Mouse (Mus musculus): ENCODE results near the gene Cd200r3. TPM values are rescaled to one million over a fixed set of nuclear protein-coding genes. Genes with fewer than 3 reads are reported as not detected.

Cd200r3 gene
- polyA plus RNA-seq, 1 experiment from 2014 or later: not detected

GRCm38 (mm10) chr16:45004443-45004842, 61.0 kb downstream of the Cd200r3 start:
- no peak overlapping the region for H3K4me3 ChIP-seq (ENCODE audit: low read length)
- no peaks in the 10 kb centered on the region for H3K4me1 ChIP-seq (ENCODE audit: control insufficient read depth, insufficient read depth, low read length)
- ATAC-seq (ENCODE audit: low FRiP score, low TSS enrichment): no peak

GRCm38 (mm10) chr16:45005280-45005679, 61.8 kb downstream of the Cd200r3 start:
- no peaks in the 10 kb centered on the region for H3K36me3 ChIP-seq (ENCODE audit: control insufficient read depth, insufficient read depth, low read length)
- WGBS: 70% methylated on average over 3 of the region's 3 CpGs

More at GRCm38 (mm10) chr16:45004443-45004842, 61.0 kb downstream of the Cd200r3 start:
- H3K9ac ChIP-seq (ENCODE audit: low read depth, low read length): no peak overlapping the region
- 77% methylated on average over 3 of the region's 3 CpGs for WGBS
- no peaks in the 10 kb centered on the region for H3K9me3 ChIP-seq (ENCODE audit: control insufficient read depth, low read length)
- no peak overlapping the region for H3K4me2 ChIP-seq (replicated peaks; ENCODE audit: low read depth, low read length)
- no peaks in the 10 kb centered on the region for H3K36me3 ChIP-seq (ENCODE audit: control insufficient read depth, insufficient read depth, low read length)
- no peaks in the 10 kb centered on the region for H3K27me3 ChIP-seq (ENCODE audit: control insufficient read depth, insufficient read depth, low read length)
- H3K27ac ChIP-seq (ENCODE audit: low read depth, low read length): no peak overlapping the region

GRCm38 (mm10) chr16:45006971-45007370, 63.5 kb downstream of the Cd200r3 start:
- Histone ChIP-seq H3K36me3 (ENCODE audit: control insufficient read depth, insufficient read depth, low read length) (no peaks in the 10 kb centered on the region), H3K4me2 (replicated peaks; ENCODE audit: low read depth, low read length) (no peak overlapping the region), H3K27ac (ENCODE audit: low read depth, low read length) (no peak overlapping the region), H3K4me3 (ENCODE audit: low read length) (no peak overlapping the region), H3K9ac (ENCODE audit: low read depth, low read length) (no peak overlapping the region), H3K9me3 (ENCODE audit: control insufficient read depth, low read length) (no peaks in the 10 kb centered on the region), H3K4me1 (ENCODE audit: control insufficient read depth, insufficient read depth, low read length) (no peaks in the 10 kb centered on the region), H3K27me3 (ENCODE audit: control insufficient read depth, insufficient read depth, low read length) (no peaks in the 10 kb centered on the region)
- ATAC-seq (ENCODE audit: low FRiP score, low TSS enrichment): no peak
- WGBS: 31% methylated on average over 2 of the region's 2 CpGs

More at GRCm38 (mm10) chr16:45005280-45005679, 61.8 kb downstream of the Cd200r3 start:
- Histone ChIP-seq H3K9me3 (ENCODE audit: control insufficient read depth, low read length) (no peaks in the 10 kb centered on the region), H3K4me1 (ENCODE audit: control insufficient read depth, insufficient read depth, low read length) (no peaks in the 10 kb centered on the region), H3K9ac (ENCODE audit: low read depth, low read length) (no peak overlapping the region), H3K27me3 (ENCODE audit: control insufficient read depth, insufficient read depth, low read length) (no peaks in the 10 kb centered on the region), H3K4me3 (ENCODE audit: low read length) (no peak overlapping the region), H3K4me2 (replicated peaks; ENCODE audit: low read depth, low read length) (no peak overlapping the region), H3K27ac (ENCODE audit: low read depth, low read length) (no peak overlapping the region)
- no peak for ATAC-seq (ENCODE audit: low FRiP score, low TSS enrichment)

GRCm38 (mm10) chr16:45007807-45008206, 64.3 kb downstream of the Cd200r3 start:
- Histone ChIP-seq H3K27me3 (ENCODE audit: control insufficient read depth, insufficient read depth, low read length) (no peaks in the 10 kb centered on the region), H3K27ac (ENCODE audit: low read depth, low read length) (no peak overlapping the region), H3K4me2 (replicated peaks; ENCODE audit: low read depth, low read length) (no peak overlapping the region), H3K36me3 (ENCODE audit: control insufficient read depth, insufficient read depth, low read length) (no peaks in the 10 kb centered on the region), H3K4me1 (ENCODE audit: control insufficient read depth, insufficient read depth, low read length) (no peaks in the 10 kb centered on the region), H3K9me3 (ENCODE audit: control insufficient read depth, low read length) (no peaks in the 10 kb centered on the region), H3K4me3 (ENCODE audit: low read length) (no peak overlapping the region), H3K9ac (ENCODE audit: low read depth, low read length) (no peak overlapping the region)
- ATAC-seq (ENCODE audit: low FRiP score, low TSS enrichment): no peak
- WGBS: 82% methylated on average over 4 of the region's 4 CpGs

- 80% methylated on average over 5 of the region's 5 CpGs for WGBS
- Histone ChIP-seq H3K4me2 (replicated peaks; ENCODE audit: low read depth, low read length) (no peak overlapping the region), H3K36me3 (ENCODE audit: control insufficient read depth, insufficient read depth, low read length) (no peaks in the 10 kb centered on the region), H3K27me3 (ENCODE audit: control insufficient read depth, insufficient read depth, low read length) (no peaks in the 10 kb centered on the region), H3K27ac (ENCODE audit: low read depth, low read length) (no peak overlapping the region), H3K4me3 (ENCODE audit: low read length) (no peak overlapping the region), H3K9ac (ENCODE audit: low read depth, low read length) (no peak overlapping the region), H3K4me1 (ENCODE audit: control insufficient read depth, insufficient read depth, low read length) (no peaks in the 10 kb centered on the region), H3K9me3 (ENCODE audit: control insufficient read depth, low read length) (no peaks in the 10 kb centered on the region)
- ATAC-seq (ENCODE audit: low FRiP score, low TSS enrichment): no peak
Observed at GRCm38 (mm10) chr16:45009634-45010033, 66.2 kb downstream of the Cd200r3 start.

- 84% methylated on average over 1 of the region's 1 CpGs for WGBS
- Histone ChIP-seq H3K4me1 (ENCODE audit: control insufficient read depth, insufficient read depth, low read length) (no peaks in the 10 kb centered on the region), H3K4me3 (ENCODE audit: low read length) (no peak overlapping the region), H3K27ac (ENCODE audit: low read depth, low read length) (no peak overlapping the region), H3K27me3 (ENCODE audit: control insufficient read depth, insufficient read depth, low read length) (no peaks in the 10 kb centered on the region), H3K4me2 (replicated peaks; ENCODE audit: low read depth, low read length) (no peak overlapping the region), H3K9me3 (ENCODE audit: control insufficient read depth, low read length) (no peaks in the 10 kb centered on the region), H3K36me3 (ENCODE audit: control insufficient read depth, insufficient read depth, low read length) (no peaks in the 10 kb centered on the region), H3K9ac (ENCODE audit: low read depth, low read length) (no peak overlapping the region)
- ATAC-seq (ENCODE audit: low FRiP score, low TSS enrichment): no peak
Observed at GRCm38 (mm10) chr16:45015591-45015990, 72.1 kb downstream of the Cd200r3 start.

- WGBS: 59% methylated on average over 3 of the region's 3 CpGs
- Histone ChIP-seq H3K27me3 (ENCODE audit: control insufficient read depth, insufficient read depth, low read length) (no peaks in the 10 kb centered on the region), H3K4me1 (ENCODE audit: control insufficient read depth, insufficient read depth, low read length) (no peaks in the 10 kb centered on the region), H3K4me2 (replicated peaks; ENCODE audit: low read depth, low read length) (no peak overlapping the region), H3K4me3 (ENCODE audit: low read length) (no peak overlapping the region), H3K9me3 (ENCODE audit: control insufficient read depth, low read length) (no peaks in the 10 kb centered on the region), H3K9ac (ENCODE audit: low read depth, low read length) (no peak overlapping the region), H3K36me3 (ENCODE audit: control insufficient read depth, insufficient read depth, low read length) (no peaks in the 10 kb centered on the region), H3K27ac (ENCODE audit: low read depth, low read length) (no peak overlapping the region)
- no peak for ATAC-seq (ENCODE audit: low FRiP score, low TSS enrichment)
Observed at GRCm38 (mm10) chr16:45016488-45016887, 73.0 kb downstream of the Cd200r3 start.

GRCm38 (mm10) chr16:45018868-45019267, 75.4 kb downstream of the Cd200r3 start:
- H3K4me2 ChIP-seq (replicated peaks; ENCODE audit: low read depth, low read length): no peak overlapping the region
- ATAC-seq (ENCODE audit: low FRiP score, low TSS enrichment): no peak
- H3K9me3 ChIP-seq (ENCODE audit: control insufficient read depth, low read length): no peaks in the 10 kb centered on the region
- H3K36me3 ChIP-seq (ENCODE audit: control insufficient read depth, insufficient read depth, low read length): no peaks in the 10 kb centered on the region
- no peak overlapping the region for H3K4me3 ChIP-seq (ENCODE audit: low read length)
- 89% methylated on average over 2 of the region's 2 CpGs for WGBS
- H3K27ac ChIP-seq (ENCODE audit: low read depth, low read length): no peak overlapping the region
- no peak overlapping the region for H3K9ac ChIP-seq (ENCODE audit: low read depth, low read length)
- H3K4me1 ChIP-seq (ENCODE audit: control insufficient read depth, insufficient read depth, low read length): no peaks in the 10 kb centered on the region
- no peaks in the 10 kb centered on the region for H3K27me3 ChIP-seq (ENCODE audit: control insufficient read depth, insufficient read depth, low read length)

- Histone ChIP-seq H3K4me3 (ENCODE audit: low read length) (no peak overlapping the region), H3K27me3 (ENCODE audit: control insufficient read depth, insufficient read depth, low read length) (no peaks in the 10 kb centered on the region), H3K4me1 (ENCODE audit: control insufficient read depth, insufficient read depth, low read length) (no peaks in the 10 kb centered on the region), H3K27ac (ENCODE audit: low read depth, low read length) (no peak overlapping the region), H3K9me3 (ENCODE audit: control insufficient read depth, low read length) (no peaks in the 10 kb centered on the region), H3K36me3 (ENCODE audit: control insufficient read depth, insufficient read depth, low read length) (no peaks in the 10 kb centered on the region), H3K9ac (ENCODE audit: low read depth, low read length) (no peak overlapping the region), H3K4me2 (replicated peaks; ENCODE audit: low read depth, low read length) (no peak overlapping the region)
- no peak for ATAC-seq (ENCODE audit: low FRiP score, low TSS enrichment)
- WGBS: 70% methylated on average over 1 of the region's 1 CpGs
Observed at GRCm38 (mm10) chr16:45020055-45020454, 76.6 kb downstream of the Cd200r3 start.
